Mouse (Mus musculus): ENCODE measurements around the gene Scyl3.

DNA sequence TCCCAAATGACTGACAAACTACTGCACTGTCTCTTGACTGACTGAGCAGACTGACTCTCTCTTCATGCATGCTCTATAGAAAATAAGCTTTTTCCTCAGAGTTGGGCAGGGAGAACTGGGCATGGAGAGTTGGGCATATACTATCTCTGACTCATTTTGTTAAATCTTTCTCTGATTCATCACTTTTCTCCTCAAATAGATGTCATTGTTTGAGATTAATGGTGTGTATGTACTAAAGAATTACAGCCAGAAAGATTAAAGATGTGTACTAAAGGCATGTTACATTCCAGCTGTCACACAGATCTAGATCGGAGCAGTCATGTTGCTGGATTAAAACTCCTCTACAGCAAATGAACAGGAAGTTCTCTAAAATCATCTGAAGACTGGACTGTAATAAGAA is 45.6 kb downstream of the Scyl3 start:
- TF ChIP-seq CTCF (IDR thresholded peaks at IDR 0.05) (no peak), EP300 (IDR thresholded peaks at IDR 0.05) (no peak)
